Mouse (Mus musculus): ENCODE results near the gene Gm11444.

Gm11444 gene

GRCm38 (mm10) chr11:85857997-85858698, 8.0 kb upstream of the Gm11444 start:
- 27% methylated on average over 6 of the region's 6 CpGs for WGBS

- 50% methylated on average over 6 of the region's 6 CpGs for WGBS
Measured at GRCm38 (mm10) chr11:85850758-85851157, 625 bp upstream of the Gm11444 start.

GRCm38 (mm10) chr11:85849037-85849436, 1.1 kb downstream of the Gm11444 start:
- WGBS: 9% methylated on average over 21 of the region's 21 CpGs

GRCm38 (mm10) chr11:85846509-85846908, 3.6 kb downstream of the Gm11444 start:
- WGBS: 62% methylated on average over 4 of the region's 4 CpGs

GRCm38 (mm10) chr11:85845921-85846320, 4.2 kb downstream of the Gm11444 start:
- WGBS: 61% methylated on average over 5 of the region's 5 CpGs

GRCm38 (mm10) chr11:85844971-85845370, 5.2 kb downstream of the Gm11444 start:
- WGBS: 59% methylated on average over 5 of the region's 5 CpGs

GRCm38 (mm10) chr11:85844144-85844965, 5.8 kb downstream of the Gm11444 start:
- WGBS: 1% methylated on average over 54 of the region's 54 CpGs

- under 1% methylated on average over 18 of the region's 18 CpGs for WGBS
Measured at GRCm38 (mm10) chr11:85843347-85843692, 6.8 kb downstream of the Gm11444 start.

GRCm38 (mm10) chr11:85842596-85843346, 7.4 kb downstream of the Gm11444 start:
- WGBS: 7% methylated on average over 24 of the region's 24 CpGs

GRCm38 (mm10) chr11:85841980-85842379, 8.2 kb downstream of the Gm11444 start:
- under 1% methylated on average over 32 of the region's 32 CpGs for WGBS

GRCm38 (mm10) chr11:85841211-85841681, 8.9 kb downstream of the Gm11444 start:
- 17% methylated on average over 8 of the region's 8 CpGs for WGBS

- 7% methylated on average over 21 of the region's 21 CpGs for WGBS
Measured at GRCm38 (mm10) chr11:85840803-85841145, 9.4 kb downstream of the Gm11444 start.

- WGBS: 28% methylated on average over 27 of the region's 27 CpGs
Measured at GRCm38 (mm10) chr11:85840031-85840802, 9.9 kb downstream of the Gm11444 start.

- WGBS: 53% methylated on average over 7 of the region's 7 CpGs
Measured at GRCm38 (mm10) chr11:85839258-85840030, 10.7 kb downstream of the Gm11444 start.

- WGBS: 29% methylated on average over 20 of the region's 20 CpGs
Measured at GRCm38 (mm10) chr11:85838424-85839257, 11.5 kb downstream of the Gm11444 start.

- WGBS: 4% methylated on average over 64 of the region's 67 CpGs
Measured at GRCm38 (mm10) chr11:85837648-85838423, 12.3 kb downstream of the Gm11444 start.

- 6% methylated on average over 18 of the region's 18 CpGs for WGBS
Measured at GRCm38 (mm10) chr11:85837291-85837647, 12.9 kb downstream of the Gm11444 start.

- WGBS: 8% methylated on average over 32 of the region's 32 CpGs
Measured at GRCm38 (mm10) chr11:85836523-85837290, 13.4 kb downstream of the Gm11444 start.

Measured in cerebral cortex, adult 2 months (tissue).